Mouse (Mus musculus) testis, adult 2 months (tissue): ENCODE results near the gene Ugt2b5.
"Not testable (repeated sequence)": the region's sequence is repeated elsewhere in the genome, so short reads cannot be mapped to it uniquely, and the experiment has no call there.

Experiments
- CTCF ChIP-seq: fragments of 200-500 bp; IDR thresholded peaks from 2 replicates; pipeline ENCODE4 v1.5.1; 2012; ENCODE audit warnings: low read depth, mild to moderate bottlenecking, inconsistent platforms, low read length, moderate library complexity; ENCODE audit not compliant: control insufficient read depth, insufficient read depth, insufficient replicate concordance
- POLR2A ChIP-seq: fragments of 200-500 bp; IDR thresholded peaks from 2 replicates; pipeline ENCODE4 v1.6.1; 2012; ENCODE audit warnings: low read depth, mild to moderate bottlenecking, inconsistent platforms, low read length, moderate library complexity; ENCODE audit not compliant: control insufficient read depth

GRCm38 (mm10) chr5:87103697-87104096 lies 36.4 kb downstream of the Ugt2b5 start:
- TF ChIP-seq POLR2A, CTCF: not testable (repeated sequence)
